Mouse (Mus musculus) ES-Bruce4 (cell line): ENCODE data around the gene Otop2. TPM values are rescaled to one million over a fixed set of nuclear protein-coding genes. Genes with fewer than 3 reads are reported as not detected.

Experiments
- H3K27ac ChIP-seq: 2 replicates; pipeline ENCODE4 v1.5.1; 2012; ENCODE audit warnings: low read length, inconsistent platforms; ENCODE audit not compliant: insufficient read depth
- H3K27me3 ChIP-seq: 2 replicates; pipeline ENCODE4 v1.6.1; 2012; ENCODE audit warnings: mild to moderate bottlenecking, low read length, inconsistent platforms; ENCODE audit not compliant: control insufficient read depth, poor library complexity, insufficient read depth, severe bottlenecking
- H3K36me3 ChIP-seq: 2 replicates; pipeline ENCODE4 v1.6.1; 2012; ENCODE audit warnings: inconsistent platforms, mild to moderate bottlenecking, low read length, moderate library complexity; ENCODE audit not compliant: control insufficient read depth, poor library complexity, insufficient read depth, severe bottlenecking
- H3K4me1 ChIP-seq: one replicate; pipeline ENCODE4 v1.8.1; 2011; ENCODE audit warnings: low read length; ENCODE audit not compliant: control insufficient read depth, insufficient read depth
- H3K4me3 ChIP-seq: 2 replicates; pipeline ENCODE4 v1.5.1; 2011; ENCODE audit warnings: low read depth, mild to moderate bottlenecking, low read length
- H3K9ac ChIP-seq: 2 replicates; pipeline ENCODE4 v1.6.1; 2012; ENCODE audit warnings: low read depth, mild to moderate bottlenecking, inconsistent platforms; ENCODE audit not compliant: poor library complexity, severe bottlenecking
- H3K9me3 ChIP-seq: replicated peaks from 2 replicates; pipeline ENCODE4 v1.6.1; 2012; ENCODE audit warnings: mild to moderate bottlenecking, low read length, inconsistent platforms; ENCODE audit not compliant: control insufficient read depth, poor library complexity, insufficient read depth, severe bottlenecking
- CTCF ChIP-seq: IDR thresholded peaks from one replicate; pipeline ENCODE4 v1.8.1; 2011; ENCODE audit warnings: low read depth, low read length
- EP300 ChIP-seq: IDR thresholded peaks from 2 replicates; pipeline ENCODE4 v1.6.1; 2011; ENCODE audit warnings: low read depth, low read length; ENCODE audit not compliant: insufficient read depth
- POLR2A ChIP-seq: IDR thresholded peaks from one replicate; pipeline ENCODE4 v1.8.1; 2011; ENCODE audit warnings: low read length; ENCODE audit not compliant: insufficient read depth
- polyA plus RNA-seq: library from polyadenylated mRNA; stranded (reverse); fragments of >200 nt; gene quantifications from 2 replicates; pipeline ENCODE4 v1.2.4, GENCODE M21; 2011; ENCODE audit warnings: low read depth; ENCODE audit not compliant: missing spikeins, insufficient read depth, insufficient read length

Gene Otop2
- polyA plus RNA-seq, result not detected in 2 replicates

DNA sequence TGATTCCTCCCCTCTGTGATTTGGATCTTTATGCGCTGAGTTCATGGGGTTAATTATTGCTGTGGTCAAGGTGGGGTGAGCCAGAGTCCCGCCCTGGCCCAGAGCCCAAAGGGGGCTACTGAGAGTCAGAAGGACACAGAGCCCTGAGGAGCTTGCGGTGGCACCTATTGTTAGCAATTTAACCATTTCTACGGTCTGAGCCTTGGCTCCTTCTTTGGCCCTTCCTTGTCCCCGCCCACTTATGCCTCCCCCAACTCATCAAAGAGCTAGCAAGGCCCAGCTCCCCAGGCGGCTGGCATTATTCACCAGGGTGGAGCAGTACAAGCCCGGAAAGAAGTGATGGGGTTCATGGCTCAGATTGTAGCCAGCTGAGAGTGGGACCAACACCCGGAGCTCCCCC, at the start of gene Otop2:
Otop2 (plus strand) TSS at position 301 of the 400 bp plus-strand sequence.
- TF ChIP-seq CTCF (no peak), POLR2A (no peak), EP300 (no peak)
- Histone ChIP-seq H3K9me3 (no peaks in the 10 kb centered on the region), H3K27ac (no peak within 1 kb of the TSS), H3K4me1 (no peaks in the 10 kb centered on the region), H3K36me3 (no peaks in the 10 kb centered on the region), H3K27me3 (no peaks in the 10 kb centered on the region), H3K4me3 (no peak within 1 kb of the TSS), H3K9ac (no peak within 1 kb of the TSS)

DNA sequence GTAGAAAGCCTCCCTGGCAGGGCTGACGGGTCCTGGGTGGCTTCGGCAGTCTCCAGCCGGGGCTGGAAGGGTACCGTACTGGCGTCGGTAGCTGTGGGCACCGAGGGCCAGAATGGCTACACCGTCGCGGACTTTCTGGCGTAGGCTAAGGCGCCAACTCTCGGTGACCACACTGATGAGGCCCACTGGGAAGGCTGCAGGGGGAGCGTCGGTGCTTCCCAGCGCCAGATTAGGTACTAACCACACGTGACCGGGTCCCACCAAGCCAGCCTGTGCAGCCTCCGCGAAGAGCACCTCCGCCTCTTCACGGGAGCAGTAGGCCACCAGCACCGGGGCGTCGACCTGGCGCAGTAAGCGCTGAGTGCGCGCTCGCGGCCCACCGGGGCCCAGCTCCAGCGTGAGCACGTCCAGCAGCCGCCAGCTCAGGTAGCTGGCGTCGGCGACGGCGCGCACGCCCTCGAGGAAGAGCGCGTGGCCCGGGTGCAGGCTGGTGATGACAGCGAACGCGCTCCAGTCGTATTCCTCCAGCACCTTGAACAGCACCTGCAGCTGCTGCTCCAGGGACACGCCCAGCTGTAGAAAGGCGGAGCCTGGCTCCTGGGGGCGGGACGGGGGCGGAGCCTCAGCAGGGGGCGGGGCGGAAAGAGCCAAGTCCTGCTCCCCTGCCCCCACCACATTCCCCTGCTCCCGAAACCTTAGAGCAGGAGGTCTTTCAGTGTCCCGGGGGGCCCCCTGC, 49.0 kb upstream of the Otop2 start:
- no peaks in the 10 kb centered on the region for H3K4me1 ChIP-seq
- no peaks in the 10 kb centered on the region; the same call in 1 of the 2 replicates for H3K27me3 ChIP-seq
- H3K27ac ChIP-seq, result no peak overlapping the region
- TF ChIP-seq CTCF, result no peak
- no peak for TF ChIP-seq EP300
- no peak for TF ChIP-seq POLR2A
- no peaks in the 10 kb centered on the region for H3K36me3 ChIP-seq
- 0 out of 2 replicates have a peak overlapping the region, but pooled peaks have one; percentile 15 for H3K4me3 ChIP-seq
- no peak overlapping the region for H3K9ac ChIP-seq
- H3K9me3 ChIP-seq, result no peaks in the 10 kb centered on the region

DNA sequence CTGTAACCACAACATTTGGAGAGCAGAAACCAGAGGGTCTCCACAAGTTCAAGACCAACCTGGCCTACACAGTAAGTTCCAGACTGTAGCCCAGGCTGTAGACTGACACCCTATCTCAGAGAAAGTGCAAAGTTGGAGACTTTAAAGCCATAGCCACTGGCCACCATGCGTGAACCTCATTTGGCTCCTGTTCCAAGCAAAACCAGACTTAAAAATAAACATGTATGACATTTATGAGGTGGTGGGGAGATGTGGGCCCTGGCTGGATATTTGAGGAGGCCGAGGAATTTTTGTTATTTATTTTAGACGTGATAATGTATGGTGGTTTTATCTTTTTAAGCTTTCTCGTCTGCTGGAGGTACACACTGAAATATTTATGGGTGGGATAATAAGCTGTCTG, 47.8 kb upstream of the Otop2 start:
- no peak overlapping the region for H3K27ac ChIP-seq
- no peak for TF ChIP-seq POLR2A
- TF ChIP-seq EP300, result no peak
- TF ChIP-seq CTCF, result no peak
- no peak overlapping the region for H3K4me3 ChIP-seq
- no peaks in the 10 kb centered on the region for H3K4me1 ChIP-seq
- no peak overlapping the region for H3K9ac ChIP-seq
- H3K9me3 ChIP-seq, result no peaks in the 10 kb centered on the region
- no peaks in the 10 kb centered on the region; the same call in 1 of the 2 replicates for H3K27me3 ChIP-seq
- no peaks in the 10 kb centered on the region for H3K36me3 ChIP-seq

DNA sequence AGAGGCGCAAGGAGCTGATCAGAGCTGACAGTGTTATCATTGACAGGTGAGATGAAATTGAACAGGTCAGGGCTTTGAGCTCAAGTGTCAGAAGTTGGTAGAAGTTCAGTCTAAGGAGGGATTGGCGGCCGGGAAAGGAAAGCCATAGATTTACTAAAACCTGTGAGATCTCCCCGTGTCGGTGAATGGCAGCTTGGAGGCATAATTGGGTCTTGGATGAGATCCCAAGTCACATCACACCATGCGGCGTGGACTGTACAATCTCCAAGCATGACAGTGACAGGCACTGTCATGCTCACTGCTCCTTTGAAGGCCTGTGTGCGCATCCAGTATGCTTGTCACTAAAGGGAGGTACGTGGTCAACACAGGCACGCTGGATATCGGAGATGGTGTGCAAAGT, 44.0 kb upstream of the Otop2 start:
- TF ChIP-seq CTCF (no peak), EP300 (no peak), POLR2A (no peak)
- H3K36me3 ChIP-seq, result no peaks in the 10 kb centered on the region

DNA sequence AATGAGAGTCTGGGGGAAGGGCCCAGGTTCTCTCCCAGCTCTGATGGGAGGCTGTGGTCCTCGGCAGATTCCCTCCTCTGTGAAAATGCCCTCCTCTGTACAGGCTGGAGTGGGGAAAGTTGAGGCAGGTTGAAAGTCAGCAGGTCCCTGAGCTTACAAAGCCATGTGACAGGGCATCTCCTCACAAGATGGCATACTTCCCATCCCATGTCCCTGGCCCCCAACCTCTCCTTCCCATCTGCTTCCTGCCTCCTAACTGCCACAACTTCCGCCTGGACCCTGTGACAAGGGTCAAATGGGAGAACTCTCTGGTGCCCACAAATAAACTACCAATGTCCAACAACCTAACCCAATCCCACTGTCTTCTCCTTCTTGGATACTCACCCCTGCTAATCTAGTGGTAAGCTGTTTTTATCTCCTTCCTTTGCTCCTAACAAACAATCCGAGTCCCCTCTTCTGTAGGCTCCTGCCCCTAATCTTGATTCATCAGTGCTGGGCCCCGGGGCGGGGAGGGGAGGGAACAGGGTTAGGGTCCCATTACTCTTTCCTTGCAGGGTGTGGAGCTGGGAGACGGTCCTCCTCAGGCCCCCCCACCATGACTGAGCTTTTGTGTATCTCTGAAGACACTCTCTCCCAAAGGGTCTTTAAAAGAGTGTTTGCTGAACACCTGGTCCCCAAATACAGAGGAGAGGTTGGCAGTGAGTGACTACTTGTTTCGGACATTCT, 42.7 kb upstream of the Otop2 start:
- H3K27ac ChIP-seq, result no peak overlapping the region
- H3K4me1 ChIP-seq, result no peaks in the 10 kb centered on the region
- H3K9ac ChIP-seq, result no peak overlapping the region
- H3K27me3 ChIP-seq, result peaks cover 7% of the 10 kb centered on the region
- H3K36me3 ChIP-seq, result no peaks in the 10 kb centered on the region
- TF ChIP-seq CTCF, result no peak
- TF ChIP-seq EP300, result no peak
- TF ChIP-seq POLR2A, result no peak
- no peaks in the 10 kb centered on the region for H3K9me3 ChIP-seq
- no peak overlapping the region for H3K4me3 ChIP-seq

More for the DNA sequence above, 44.0 kb upstream of the Otop2 start:
- H3K27ac ChIP-seq, result no peak overlapping the region
- no peak overlapping the region for H3K4me3 ChIP-seq
- no peaks in the 10 kb centered on the region for H3K4me1 ChIP-seq
- H3K27me3 ChIP-seq, result peaks cover 7% of the 10 kb centered on the region
- H3K9me3 ChIP-seq, result no peaks in the 10 kb centered on the region
- H3K9ac ChIP-seq, result no peak overlapping the region

DNA sequence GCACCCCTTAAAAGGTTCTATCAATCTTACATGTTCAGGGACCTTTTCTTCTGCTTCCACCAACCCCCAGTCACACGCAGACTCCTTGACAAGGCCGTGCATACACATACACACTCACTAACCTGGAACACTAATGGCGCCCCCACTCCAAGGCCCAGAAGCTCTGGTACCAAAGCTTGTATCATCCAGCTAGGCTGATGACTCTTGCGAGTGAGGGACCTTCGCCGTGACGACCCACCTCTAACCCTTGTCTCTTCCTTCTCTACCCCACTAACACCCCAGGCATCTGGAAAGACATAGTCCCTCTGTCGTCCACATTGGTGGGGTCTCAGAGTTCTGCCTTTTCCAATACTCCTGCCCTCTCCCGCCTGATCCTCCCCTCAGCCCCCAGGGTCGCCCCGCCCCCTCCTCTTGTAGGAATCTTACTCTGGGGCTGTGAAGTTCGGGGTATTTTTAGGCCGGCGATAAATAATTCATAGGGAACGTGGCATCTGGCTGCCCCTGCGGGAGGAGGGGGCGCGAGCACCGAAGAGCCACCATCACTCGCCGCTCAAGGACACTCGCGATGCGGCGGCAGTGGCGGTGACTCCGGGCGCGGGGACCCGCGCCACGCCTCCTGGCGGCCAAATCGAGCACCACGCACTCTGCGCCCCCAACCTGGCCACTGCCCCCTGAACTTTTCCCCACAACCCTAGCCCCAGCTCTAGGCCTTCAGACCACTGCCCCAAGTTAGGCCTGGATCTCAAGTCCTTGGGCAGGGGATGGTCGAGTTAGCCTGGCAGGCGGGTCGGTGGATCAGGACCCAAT, 41.9 kb upstream of the Otop2 start:
- Histone ChIP-seq H3K27me3 (peaks cover 7% of the 10 kb centered on the region), H3K27ac (no peak overlapping the region), H3K9me3 (no peaks in the 10 kb centered on the region), H3K4me3 (peak overlapping the region; percentile 44), H3K9ac (peak overlapping the region; percentile 23; the same call in 1 of the 2 replicates), H3K4me1 (no peaks in the 10 kb centered on the region), H3K36me3 (no peaks in the 10 kb centered on the region)
- TF ChIP-seq EP300, result no peak
- peak; percentile 44 for TF ChIP-seq CTCF
